10 mouse cellular contexts compared by ENCODE assay signal in genomic region chr2:158614418-158614955, GRCm38 (mm10). TPM values are rescaled to one million over a fixed set of nuclear protein-coding genes. Genes with fewer than 3 reads are reported as not detected.
A peak's percentile ranks its signal among the peaks of the same experiment; 100 is the strongest.
DNase-seq lines count a peak whose midpoint lies in the region; ATAC-seq and TF ChIP-seq lines count a peak whose summit lies in the region.
"Had no signal": no experiment of that assay in that cellular context is flagged by ENCODE, and none has a peak within 500 bp of the region (broad histone marks: within the 10 kb centered on the region; RNA-seq: fewer than 3 reads in every experiment).

No protein-coding gene starts in this region.

- DNase-seq in heart, adult 18-20 months = no peak
- no peak for DNase-seq in hindbrain, embryonic 10.5 days (ENCODE audit: low spot score)
- no peak for DNase-seq in ovary, postnatal 10 days (ENCODE audit: low spot score)
- DNase-seq in adrenal gland, adult 18-20 months (ENCODE audit: low spot score in 2 of 2) = no peak
- DNase-seq in gastrocnemius, postnatal 36 days = no peak

- peaks cover 98% of the 10 kb centered on the region for H3K27me3 ChIP-seq in heart, embryonic 11.5 days (ENCODE audit: control insufficient read depth, insufficient read depth, low read length)
- H3K27me3 ChIP-seq in E14TG2a.4 (ENCODE audit: insufficient read depth, low read length) = peaks cover 98% of the 10 kb centered on the region
- H3K27me3 ChIP-seq in hindbrain, embryonic 10.5 days (ENCODE audit: insufficient read depth, poor library complexity, severe bottlenecking) = peaks cover 100% of the 10 kb centered on the region

- no peak overlapping the region for H3K27ac ChIP-seq in heart, embryonic 11.5 days (ENCODE audit: low read depth, low read length)
- peak overlapping the region; percentile 40; the same call in 1 of the 2 replicates for H3K27ac ChIP-seq in hindbrain, embryonic 10.5 days

- H3K9me3 ChIP-seq in heart, embryonic 11.5 days (replicated peaks; ENCODE audit: control insufficient read depth, low read length) = no peaks in the 10 kb centered on the region
- H3K9me3 ChIP-seq in E14TG2a.4 (ENCODE audit: low read length) = peaks cover 15% of the 10 kb centered on the region
- no peaks in the 10 kb centered on the region for H3K9me3 ChIP-seq in hindbrain, embryonic 10.5 days

- H3K4me1 ChIP-seq in heart, embryonic 11.5 days (ENCODE audit: control insufficient read depth, insufficient read depth, low read length) = peaks cover 8% of the 10 kb centered on the region; the same call in 1 of the 2 replicates
- peaks cover 56% of the 10 kb centered on the region for H3K4me1 ChIP-seq in E14TG2a.4 (replicated peaks; ENCODE audit: low read depth, low read length)
- H3K4me1 ChIP-seq in hindbrain, embryonic 10.5 days (replicated peaks) = peaks cover 57% of the 10 kb centered on the region

- no peak for TF ChIP-seq CTCF in E14TG2a.4 (conservative IDR thresholded peaks at IDR 0.05; ENCODE audit: low read length)

- no peaks in the 10 kb centered on the region for H3K36me3 ChIP-seq in heart, embryonic 11.5 days (ENCODE audit: control insufficient read depth, insufficient read depth, low read length)
- H3K36me3 ChIP-seq in E14TG2a.4 (ENCODE audit: insufficient read depth, low read length) = no peaks in the 10 kb centered on the region
- no peaks in the 10 kb centered on the region for H3K36me3 ChIP-seq in hindbrain, embryonic 10.5 days

- H3K4me2 ChIP-seq in heart, embryonic 11.5 days = peak overlapping the region; percentile 48

- no peak for ATAC-seq in heart, embryonic 11.5 days (replicated peaks; ENCODE audit: insufficient number of reproducible peaks, low FRiP score, low TSS enrichment)
- ATAC-seq in megakaryocyte progenitor cell, adult 5-6 weeks (replicated peaks; ENCODE audit: poor library complexity) = 0 out of 2 replicates have a peak, but pooled peaks have one; percentile 11

- 3% methylated on average over 47 of the region's 47 CpGs for WGBS in heart, embryonic 11.5 days (ENCODE audit: insufficient replicate concordance)
- 2% methylated on average over 47 of the region's 47 CpGs for WGBS in hindbrain, embryonic 10.5 days

- peak overlapping the region; percentile 25 for H3K4me3 ChIP-seq in heart, embryonic 11.5 days (ENCODE audit: low read depth, low read length)
- peak overlapping the region; percentile 57 for H3K4me3 ChIP-seq in E14TG2a.4 (replicated peaks; ENCODE audit: low read length)
- H3K4me3 ChIP-seq in hindbrain, embryonic 10.5 days = peak overlapping the region; percentile 38

- intact Hi-C loops in gastrocnemius, postnatal 36 days (cut with DNase I) = no loop called here

- no peak overlapping the region for H3K9ac ChIP-seq in heart, embryonic 11.5 days (ENCODE audit: low read depth, low read length)

RNA-seq across cellular contexts. Expression of gene Slc32a1, which starts 3.9 kb away (rescaled TPM):
- 0.07 and 0.10 TPM in 2 replicates for polyA plus RNA-seq in heart, embryonic 11.5 days (2014; fragmentation: Nextera tagmentation; extraction: Ambion mirVana)
- total RNA-seq in heart, adult 18-20 months (2021) = not detected
- polyA plus RNA-seq in hindbrain, embryonic 10.5 days (2016; fragmentation: Nextera tagmentation; extraction: Ambion mirVana) = 0.35 and 1.4 TPM in 2 replicates
- 0.05 TPM in 1 of 2 replicates, not detected in the other for total RNA-seq in megakaryocyte progenitor cell, adult 5-6 weeks (2015)
- total RNA-seq in megakaryocyte progenitor cell, adult 5-6 weeks (2017) = 0.04 TPM in 1 of 2 replicates, not detected in the other
- total RNA-seq in adrenal gland, adult 18-20 months (2021) = not detected
- not detected for total RNA-seq in gastrocnemius, postnatal 36 days (2021)
- total RNA-seq: hematopoietic stem cell, adult 5-6 weeks had no signal
- polyA plus RNA-seq: stomach, embryonic 16.5 days had no signal

RNA-seq across cellular contexts. Expression of gene Actr5, which starts 10.2 kb away (rescaled TPM):
- 8.7 and 8.8 TPM in 2 replicates for polyA plus RNA-seq in heart, embryonic 11.5 days (2014; fragmentation: Nextera tagmentation; extraction: Ambion mirVana)
- 1 to 10 TPM; 5.0 to 5.8 TPM for total RNA-seq in heart, adult 18-20 months (2021)
- polyA plus RNA-seq in hindbrain, embryonic 10.5 days (2016; fragmentation: Nextera tagmentation; extraction: Ambion mirVana) = 14.7 and 16.4 TPM in 2 replicates
- total RNA-seq in megakaryocyte progenitor cell, adult 5-6 weeks (2015) = 9.1 and 14.7 TPM in 2 replicates
- 14.5 and 18.7 TPM in 2 replicates for total RNA-seq in megakaryocyte progenitor cell, adult 5-6 weeks (2017)
- total RNA-seq in adrenal gland, adult 18-20 months (2021) = 10 to 100 TPM; 11.9 to 12.8 TPM
- 1 to 10 TPM; 2.4 to 3.6 TPM for total RNA-seq in gastrocnemius, postnatal 36 days (2021)

RNA-seq across cellular contexts. Expression of gene Ppp1r16b, which starts 50.7 kb away (rescaled TPM):
- 4.5 TPM in 2 replicates for polyA plus RNA-seq in heart, embryonic 11.5 days (2014; fragmentation: Nextera tagmentation; extraction: Ambion mirVana)
- total RNA-seq in heart, adult 18-20 months (2021) = 10 to 100 TPM; 11.6 to 16.1 TPM
- 3.0 and 3.5 TPM in 2 replicates for polyA plus RNA-seq in hindbrain, embryonic 10.5 days (2016; fragmentation: Nextera tagmentation; extraction: Ambion mirVana)
- 0.17 and 0.30 TPM in 2 replicates for total RNA-seq in megakaryocyte progenitor cell, adult 5-6 weeks (2015)
- 0.07 and 0.08 TPM in 2 replicates for total RNA-seq in megakaryocyte progenitor cell, adult 5-6 weeks (2017)
- total RNA-seq in adrenal gland, adult 18-20 months (2021) = 10 to 100 TPM in 1 of 2 experiments, 1 to 10 TPM in 1; 6.9 to 11.5 TPM
- 1 to 10 TPM; 3.5 to 3.6 TPM for total RNA-seq in gastrocnemius, postnatal 36 days (2021)
